Mouse (Mus musculus) liver, embryonic 14.5 days (tissue): ENCODE measurements at regions not wholly inside any gene's neighbourhood (a gene's known extent, or its start where the extent isn't known, plus 50 kb on each side); places are given as distances from the start of the nearest gene placed in this dataset.

Source experiments
- CTCF ChIP-seq: IDR thresholded peaks from 2 replicates; pipeline ENCODE4 v1.5.1; 2016; ENCODE audit warnings: antibody characterized with exemption, low read depth, control low read depth
- EP300 ChIP-seq: IDR thresholded peaks from 2 replicates; pipeline ENCODE4 v1.6.1; 2016; ENCODE audit warnings: antibody characterized with exemption, low read depth

- no peak for TF ChIP-seq EP300
- TF ChIP-seq CTCF, result no peak
Measured at GRCm38 (mm10) chr12:110200471-110200870, 78.4 kb upstream of the Dio3 start.
